Comparison of ENCODE assay signal across 1 mouse cellular context in the genomic region with DNA sequence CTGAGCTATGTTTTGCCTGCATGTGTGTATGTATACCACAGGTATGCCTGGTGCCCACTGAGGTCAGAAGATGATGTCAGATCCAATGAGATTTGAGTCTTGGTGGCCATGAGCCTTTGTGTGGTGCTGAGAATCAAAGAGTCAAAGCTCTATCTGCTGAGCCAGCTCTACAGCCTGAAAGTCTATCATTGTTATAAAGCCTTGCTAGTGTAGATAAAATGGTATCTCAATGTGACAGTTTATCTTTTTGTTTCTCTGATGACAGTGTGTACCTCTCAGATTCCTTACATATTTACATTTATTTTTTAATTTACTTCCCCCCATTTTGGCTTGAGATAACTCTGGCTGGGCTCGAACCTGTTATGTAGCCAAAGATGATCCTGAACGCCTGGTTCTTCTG.
A peak's percentile ranks its signal among the peaks of the same experiment; 100 is the strongest.
TF ChIP-seq lines count a peak whose summit lies in the region.

No protein-coding gene starts in this region.

TF ChIP-seq in MEL, 35 proteins besides CTCF, POLR2A, EP300 and RAD21 (continued from another document):
- no peak for TF ChIP-seq KAT2A (conservative IDR thresholded peaks at IDR 0.05; ENCODE audit: low read depth, low read length)
- no peak for TF ChIP-seq HCFC1 (IDR thresholded peaks at IDR 0.05; ENCODE audit: low read depth, low read length)
- peak; percentile 90 for TF ChIP-seq GATA1 (IDR thresholded peaks at IDR 0.05; ENCODE audit: low read depth, low read length)
- no peak for TF ChIP-seq NELFE (IDR thresholded peaks at IDR 0.05; ENCODE audit: low read depth, low read length)
- TF ChIP-seq ZKSCAN1 (IDR thresholded peaks at IDR 0.05; ENCODE audit: low read depth, low read length), result no peak
- no peak for TF ChIP-seq NRF1 (IDR thresholded peaks at IDR 0.05; ENCODE audit: insufficient read depth, low read depth, low read length, poor library complexity, severe bottlenecking)
- no peak for TF ChIP-seq CHD2 (IDR thresholded peaks at IDR 0.05; ENCODE audit: low read length)
- no peak for TF ChIP-seq CHD1 (IDR thresholded peaks at IDR 0.05; ENCODE audit: low read depth, low read length)
- TF ChIP-seq MYC (IDR thresholded peaks at IDR 0.05; ENCODE audit: low read depth, low read length), result no peak
- no peak for TF ChIP-seq POLR2AphosphoS2 (IDR thresholded peaks at IDR 0.05; ENCODE audit: low read length)
- TF ChIP-seq MAFK (IDR thresholded peaks at IDR 0.05; ENCODE audit: borderline replicate concordance, low read depth, low read length), result peak; percentile 82
- TF ChIP-seq MXI1 (IDR thresholded peaks at IDR 0.05; ENCODE audit: low read depth, low read length), result no peak
- no peak for TF ChIP-seq GABPA (IDR thresholded peaks at IDR 0.05; ENCODE audit: low read depth, low read length)
- no peak for TF ChIP-seq SMC3 (IDR thresholded peaks at IDR 0.05; ENCODE audit: low read depth, low read length)
- no peak for TF ChIP-seq ZC3H11A (IDR thresholded peaks at IDR 0.05; ENCODE audit: low read depth, low read length)
- no peak for TF ChIP-seq MAX (IDR thresholded peaks at IDR 0.05; ENCODE audit: low read length)
- TF ChIP-seq ZNF384 (IDR thresholded peaks at IDR 0.05; ENCODE audit: low read depth, low read length), result no peak
- TF ChIP-seq USF1 (IDR thresholded peaks at IDR 0.05; ENCODE audit: low read depth, low read length), result no peak
- TF ChIP-seq MYB (IDR thresholded peaks at IDR 0.05; ENCODE audit: low read depth, low read length), result 0 out of 2 replicates have a peak, but pooled peaks have one; percentile 29
- TF ChIP-seq MEF2A (IDR thresholded peaks at IDR 0.05; ENCODE audit: extremely low read depth, insufficient replicate concordance, low read depth, low read length, poor library complexity, severe bottlenecking), result no peak; the same call in 1 of the 2 replicates
- 0 out of 2 replicates have a peak, but pooled peaks have one; percentile 21 for TF ChIP-seq MAZ (IDR thresholded peaks at IDR 0.05; ENCODE audit: low read depth, low read length)
- TF ChIP-seq UBTF (IDR thresholded peaks at IDR 0.05; ENCODE audit: borderline replicate concordance, insufficient read depth, low read depth, low read length), result no peak
- TF ChIP-seq E2F4 (IDR thresholded peaks at IDR 0.05; ENCODE audit: borderline replicate concordance, low read depth, low read length), result no peak
- TF ChIP-seq SIN3A (IDR thresholded peaks at IDR 0.05; ENCODE audit: low read length), result peak; percentile 68
- peak; percentile 95 for TF ChIP-seq TCF12 (IDR thresholded peaks at IDR 0.05; ENCODE audit: low read depth, low read length)
- TF ChIP-seq ZMIZ1 (IDR thresholded peaks at IDR 0.05; ENCODE audit: low read depth, low read length), result no peak
- TF ChIP-seq ELF1 (IDR thresholded peaks at IDR 0.05; ENCODE audit: low read depth, low read length), result no peak
- TF ChIP-seq BHLHE40 (IDR thresholded peaks at IDR 0.05; ENCODE audit: borderline replicate concordance, low read depth, low read length), result no peak
- TF ChIP-seq JUND (IDR thresholded peaks at IDR 0.05; ENCODE audit: low read depth, low read length), result no peak
- TF ChIP-seq POLR2AphosphoS5 (IDR thresholded peaks at IDR 0.05; ENCODE audit: borderline replicate concordance, low read depth, low read length), result no peak
- peak; percentile 89 for TF ChIP-seq RCOR1 (IDR thresholded peaks at IDR 0.05; ENCODE audit: low read depth, low read length)
- TF ChIP-seq ETS1 (IDR thresholded peaks at IDR 0.05; ENCODE audit: low read depth, low read length), result peak; percentile 88
